Mouse (Mus musculus): Measurements from ENCODE around the gene Trhde. TPM values are rescaled to one million over a fixed set of nuclear protein-coding genes. Genes with fewer than 3 reads are reported as not detected.

The Trhde gene
- polyA plus RNA-seq, 1 experiment from 2014 or later, result 1.0 TPM

DNA sequence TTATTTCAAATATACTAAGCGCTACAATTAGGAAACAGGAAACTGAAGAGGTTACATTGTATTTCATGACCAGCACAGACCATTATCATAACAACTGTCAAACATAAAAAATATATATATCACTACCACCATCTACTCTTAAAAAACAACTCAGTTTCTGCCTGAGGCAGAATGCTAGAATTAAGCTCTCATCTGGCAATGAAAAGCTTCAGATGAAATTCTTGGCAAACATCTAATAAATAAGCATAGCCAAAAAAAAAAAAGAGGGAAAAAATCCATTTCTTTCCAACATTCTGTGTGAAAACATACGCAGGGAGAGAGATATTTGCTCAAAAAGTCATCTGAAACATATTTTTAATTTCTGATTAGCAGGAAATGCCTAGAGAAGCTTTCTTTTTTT, 67.0 kb downstream of the Trhde start:
- no peaks in the 10 kb centered on the region for H3K36me3 ChIP-seq
- H3K27me3 ChIP-seq, result no peaks in the 10 kb centered on the region
- no peak overlapping the region for H3K4me3 ChIP-seq (replicated peaks)
- no peak overlapping the region for H3K4me2 ChIP-seq (replicated peaks)
- no peaks in the 10 kb centered on the region for H3K9me3 ChIP-seq (replicated peaks)
- WGBS, result 70% methylated on average over 2 of the region's 2 CpGs
- peaks cover 4% of the 10 kb centered on the region; the same call in 1 of the 2 replicates for H3K4me1 ChIP-seq
- ATAC-seq (ENCODE audit: insufficient number of reproducible peaks, low FRiP score, low TSS enrichment, low read depth), result no peak
- no peak overlapping the region for H3K27ac ChIP-seq (replicated peaks)
- H3K9ac ChIP-seq, result no peak overlapping the region

DNA sequence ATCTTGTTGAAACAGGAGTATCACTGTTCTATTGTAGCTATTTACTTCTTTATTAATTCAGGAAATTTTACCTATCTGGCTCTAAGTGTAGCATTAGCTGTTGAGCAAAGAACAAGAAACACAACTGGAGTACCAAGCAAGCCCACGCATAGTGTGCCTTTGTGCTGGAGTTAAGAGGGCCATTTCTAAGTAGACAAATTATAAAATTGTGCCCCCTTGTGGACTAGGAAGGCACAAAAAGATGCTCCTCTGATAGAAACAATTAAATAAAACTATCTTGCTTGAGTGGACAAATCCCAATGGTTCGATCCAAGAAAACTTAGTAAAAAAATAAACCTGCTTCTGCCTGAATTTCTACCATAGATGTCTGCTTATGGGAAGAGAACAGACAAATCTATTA, 76.5 kb downstream of the Trhde start:
- Histone ChIP-seq H3K9ac (no peak overlapping the region), H3K4me1 (no peaks in the 10 kb centered on the region), H3K36me3 (no peaks in the 10 kb centered on the region), H3K4me2 (replicated peaks) (no peak overlapping the region), H3K4me3 (replicated peaks) (no peak overlapping the region), H3K27ac (replicated peaks) (no peak overlapping the region), H3K9me3 (replicated peaks) (no peaks in the 10 kb centered on the region), H3K27me3 (no peaks in the 10 kb centered on the region)
- 79% methylated on average over 2 of the region's 2 CpGs for WGBS
- no peak for ATAC-seq (ENCODE audit: insufficient number of reproducible peaks, low FRiP score, low TSS enrichment, low read depth)

DNA sequence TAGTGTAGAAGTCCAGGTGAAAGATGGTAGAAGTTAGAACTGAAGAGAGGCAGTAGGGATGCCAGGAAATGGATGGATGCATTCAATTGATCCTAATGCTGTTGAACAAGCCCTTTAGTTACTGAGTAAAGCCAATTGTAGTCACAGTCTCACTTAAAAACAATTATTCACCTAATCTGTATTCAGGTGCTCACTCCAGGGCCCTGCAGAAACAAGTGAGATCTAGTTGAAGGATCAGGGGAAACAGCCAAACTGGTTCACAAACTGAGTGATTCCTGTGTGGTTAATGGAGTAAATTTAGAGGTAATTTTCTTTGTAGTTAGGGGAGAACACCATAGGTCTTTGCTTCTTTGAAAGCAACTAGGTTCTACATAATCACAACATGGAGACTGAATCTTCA, 100.3 kb downstream of the Trhde start:
- H3K4me1 ChIP-seq, result no peaks in the 10 kb centered on the region
- no peaks in the 10 kb centered on the region for H3K36me3 ChIP-seq
- no peak overlapping the region for H3K27ac ChIP-seq (replicated peaks)
- H3K9me3 ChIP-seq (replicated peaks), result no peaks in the 10 kb centered on the region
- H3K4me2 ChIP-seq (replicated peaks), result no peak overlapping the region
- H3K9ac ChIP-seq, result no peak overlapping the region
- no peaks in the 10 kb centered on the region for H3K27me3 ChIP-seq
- no peak overlapping the region for H3K4me3 ChIP-seq (replicated peaks)
- ATAC-seq (ENCODE audit: insufficient number of reproducible peaks, low FRiP score, low TSS enrichment, low read depth), result no peak

DNA sequence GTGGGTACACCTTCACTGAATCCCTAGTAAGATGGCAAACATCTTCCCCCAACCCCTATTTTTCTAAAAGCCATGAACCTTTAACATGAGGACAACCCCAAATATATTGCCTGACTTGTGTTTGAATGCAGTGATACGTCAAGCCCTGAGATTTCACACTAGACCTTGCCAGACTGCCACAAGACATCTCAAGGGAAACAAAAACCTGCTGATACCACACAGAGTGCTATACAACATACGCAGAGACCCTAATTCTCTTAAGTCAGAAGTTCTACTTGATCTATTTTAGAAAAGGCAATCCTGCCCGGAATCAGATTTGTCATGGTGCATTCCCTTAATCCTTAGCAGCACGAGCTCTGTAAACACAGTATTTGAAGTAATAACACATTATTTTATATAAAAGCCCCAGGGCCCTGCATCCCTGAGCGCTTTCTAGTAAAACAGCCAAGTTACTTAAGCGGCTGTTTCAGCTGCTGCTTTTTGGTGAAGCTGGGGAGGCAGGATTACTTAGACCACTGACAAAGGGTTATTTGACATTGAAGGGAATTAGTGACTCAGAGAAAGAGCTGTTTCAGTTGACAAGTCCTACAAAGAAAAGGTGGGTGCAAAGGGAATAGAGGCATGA, 130.2 kb downstream of the Trhde start:
- 18% methylated on average over 6 of the region's 6 CpGs for WGBS
- no peak for ATAC-seq (ENCODE audit: insufficient number of reproducible peaks, low FRiP score, low TSS enrichment, low read depth)
- no peak overlapping the region for H3K4me2 ChIP-seq (replicated peaks)
- H3K36me3 ChIP-seq, result no peaks in the 10 kb centered on the region
- H3K4me3 ChIP-seq (replicated peaks), result no peak overlapping the region
- H3K27me3 ChIP-seq, result no peaks in the 10 kb centered on the region
- H3K9me3 ChIP-seq (replicated peaks), result no peaks in the 10 kb centered on the region
- no peak overlapping the region for H3K9ac ChIP-seq
- 0 out of 2 replicates have a peak, but pooled peaks cover 7% of the 10 kb centered on the region for H3K4me1 ChIP-seq
- H3K27ac ChIP-seq (replicated peaks), result no peak overlapping the region

DNA sequence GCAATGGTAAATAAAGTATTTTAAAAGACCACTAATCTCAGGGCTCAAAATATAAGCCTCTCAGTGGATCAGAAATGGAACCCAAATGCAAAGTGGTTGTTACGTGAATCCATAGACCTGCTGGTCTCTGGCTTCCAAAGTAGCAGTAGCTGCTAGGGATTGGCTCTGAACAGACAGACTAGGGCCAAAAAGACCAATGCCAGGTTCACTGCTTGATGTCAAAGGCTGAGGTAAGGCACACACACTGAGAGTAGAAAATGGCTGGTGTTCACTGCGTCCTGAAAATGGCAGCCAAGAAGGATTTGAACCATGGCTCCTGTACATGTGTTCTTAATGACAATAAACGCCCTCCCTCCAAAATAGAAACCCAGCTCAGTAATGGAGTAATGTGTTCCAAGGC, 209.1 kb downstream of the Trhde start:
- Histone ChIP-seq H3K27me3 (no peaks in the 10 kb centered on the region), H3K4me3 (replicated peaks) (no peak overlapping the region), H3K9me3 (replicated peaks) (no peaks in the 10 kb centered on the region), H3K4me2 (replicated peaks) (no peak overlapping the region), H3K27ac (replicated peaks) (no peak overlapping the region), H3K9ac (no peak overlapping the region), H3K4me1 (no peaks in the 10 kb centered on the region), H3K36me3 (no peaks in the 10 kb centered on the region)
- ATAC-seq (ENCODE audit: insufficient number of reproducible peaks, low FRiP score, low TSS enrichment, low read depth), result no peak
- WGBS, result 68% methylated on average over 3 of the region's 3 CpGs

DNA sequence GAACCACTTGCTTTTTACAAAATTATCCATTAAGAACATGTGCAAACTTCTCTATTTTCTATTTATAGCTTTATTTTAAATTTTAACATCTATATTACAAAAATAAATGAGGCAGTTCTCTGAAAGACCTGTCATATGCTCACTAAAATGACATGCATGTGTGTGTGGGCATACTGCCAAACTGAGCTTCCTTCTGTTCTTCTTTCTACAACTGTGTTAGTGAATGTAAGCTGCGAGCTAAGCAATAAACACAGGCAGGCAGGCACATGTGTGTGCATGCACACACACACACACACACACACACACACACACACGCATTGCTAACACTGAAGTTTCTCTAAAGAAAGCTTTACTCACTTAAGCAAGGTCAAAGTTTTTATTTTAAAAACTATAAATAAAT, 223.2 kb downstream of the Trhde start:
- Histone ChIP-seq H3K27ac (replicated peaks) (no peak overlapping the region), H3K4me1 (no peaks in the 10 kb centered on the region)
- 48% methylated on average over 2 of the region's 2 CpGs for WGBS

DNA sequence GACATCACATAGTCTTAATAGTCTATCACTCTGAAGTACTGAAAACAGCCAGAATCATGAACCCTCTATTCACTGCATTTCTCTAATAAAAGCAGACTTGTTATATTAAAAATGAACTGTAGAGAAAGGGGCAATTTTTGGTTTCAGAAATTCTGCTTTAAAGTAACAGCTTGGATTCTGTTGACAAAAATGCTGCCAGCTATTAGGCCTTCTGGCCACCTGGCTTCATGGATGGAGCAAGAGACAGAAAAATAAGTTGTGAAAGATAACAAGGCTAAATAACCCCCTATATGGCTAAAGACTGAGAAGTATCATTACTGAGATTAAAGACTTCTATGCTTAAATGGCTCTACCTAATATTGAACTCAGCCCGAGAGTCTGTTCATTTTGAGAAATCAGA, 234.2 kb downstream of the Trhde start:
- Histone ChIP-seq H3K4me3 (replicated peaks) (no peak overlapping the region), H3K4me2 (replicated peaks) (no peak overlapping the region), H3K9me3 (replicated peaks) (no peaks in the 10 kb centered on the region), H3K9ac (no peak overlapping the region), H3K27me3 (no peaks in the 10 kb centered on the region), H3K36me3 (no peaks in the 10 kb centered on the region), H3K27ac (replicated peaks) (no peak overlapping the region), H3K4me1 (no peaks in the 10 kb centered on the region)
- ATAC-seq (ENCODE audit: insufficient number of reproducible peaks, low FRiP score, low TSS enrichment, low read depth), result no peak
- 86% methylated on average over 1 of the region's 1 CpGs for WGBS

More for the DNA sequence above, 223.2 kb downstream of the Trhde start:
- H3K36me3 ChIP-seq, result no peaks in the 10 kb centered on the region
- ATAC-seq (ENCODE audit: insufficient number of reproducible peaks, low FRiP score, low TSS enrichment, low read depth), result no peak
- H3K9ac ChIP-seq, result no peak overlapping the region
- no peak overlapping the region for H3K4me3 ChIP-seq (replicated peaks)
- no peak overlapping the region for H3K4me2 ChIP-seq (replicated peaks)
- no peaks in the 10 kb centered on the region for H3K9me3 ChIP-seq (replicated peaks)
- H3K27me3 ChIP-seq, result no peaks in the 10 kb centered on the region

DNA sequence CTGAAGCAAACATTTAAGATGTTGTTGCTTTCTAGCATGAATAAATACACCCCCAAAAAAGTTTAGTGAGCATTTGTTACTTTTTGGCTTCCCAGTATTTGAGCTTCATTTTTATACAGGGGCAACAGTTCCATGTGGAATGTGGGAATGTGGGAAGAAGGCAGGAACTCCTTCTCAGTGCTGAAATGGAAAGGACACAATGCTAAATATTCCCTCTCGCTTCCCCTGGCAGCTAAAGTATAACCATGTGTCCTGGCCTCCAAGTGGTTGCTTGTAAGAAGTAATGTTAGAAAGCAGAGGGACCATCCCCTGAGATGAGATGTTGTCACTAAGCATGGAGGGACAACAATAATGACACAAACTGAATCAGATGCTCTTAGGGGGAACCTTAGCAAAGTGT, 292.9 kb downstream of the Trhde start:
- H3K27me3 ChIP-seq, result no peaks in the 10 kb centered on the region
- H3K9me3 ChIP-seq (replicated peaks), result no peaks in the 10 kb centered on the region
- WGBS, result 43% methylated on average over 1 of the region's 1 CpGs
- no peak overlapping the region for H3K27ac ChIP-seq (replicated peaks)
- ATAC-seq (ENCODE audit: insufficient number of reproducible peaks, low FRiP score, low TSS enrichment, low read depth), result no peak
- H3K4me3 ChIP-seq (replicated peaks), result no peak overlapping the region
- no peak overlapping the region for H3K4me2 ChIP-seq (replicated peaks)
- H3K4me1 ChIP-seq, result no peaks in the 10 kb centered on the region
- no peaks in the 10 kb centered on the region for H3K36me3 ChIP-seq
- no peak overlapping the region for H3K9ac ChIP-seq

DNA sequence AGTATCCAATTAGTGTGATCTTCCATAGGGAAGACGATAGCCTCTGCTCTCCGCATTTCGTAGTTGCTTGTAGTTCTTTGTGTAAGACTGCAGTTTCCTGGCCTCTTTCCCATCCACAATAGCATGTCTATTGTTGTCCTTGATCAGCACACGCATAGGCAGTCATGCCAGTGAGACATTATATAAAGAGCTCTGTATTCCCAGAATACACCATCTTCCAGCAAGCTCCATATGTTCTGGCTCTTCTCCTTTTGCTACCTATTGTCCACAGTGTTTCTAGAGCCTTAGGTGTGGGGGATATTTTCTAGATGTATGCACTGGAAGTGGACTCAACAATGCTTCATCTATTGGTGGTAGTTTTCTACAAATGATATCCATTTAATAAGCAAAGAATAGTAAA, 313.3 kb downstream of the Trhde start:
- H3K27me3 ChIP-seq, result no peaks in the 10 kb centered on the region
- no peak overlapping the region for H3K4me3 ChIP-seq (replicated peaks)
- no peak for ATAC-seq (ENCODE audit: insufficient number of reproducible peaks, low FRiP score, low TSS enrichment, low read depth)
- no peak overlapping the region for H3K9ac ChIP-seq
- no peak overlapping the region for H3K27ac ChIP-seq (replicated peaks)
- no peaks in the 10 kb centered on the region for H3K36me3 ChIP-seq
- WGBS, result 81% methylated on average over 4 of the region's 4 CpGs
- no peaks in the 10 kb centered on the region for H3K9me3 ChIP-seq (replicated peaks)
- no peaks in the 10 kb centered on the region for H3K4me1 ChIP-seq
- no peak overlapping the region for H3K4me2 ChIP-seq (replicated peaks)

DNA sequence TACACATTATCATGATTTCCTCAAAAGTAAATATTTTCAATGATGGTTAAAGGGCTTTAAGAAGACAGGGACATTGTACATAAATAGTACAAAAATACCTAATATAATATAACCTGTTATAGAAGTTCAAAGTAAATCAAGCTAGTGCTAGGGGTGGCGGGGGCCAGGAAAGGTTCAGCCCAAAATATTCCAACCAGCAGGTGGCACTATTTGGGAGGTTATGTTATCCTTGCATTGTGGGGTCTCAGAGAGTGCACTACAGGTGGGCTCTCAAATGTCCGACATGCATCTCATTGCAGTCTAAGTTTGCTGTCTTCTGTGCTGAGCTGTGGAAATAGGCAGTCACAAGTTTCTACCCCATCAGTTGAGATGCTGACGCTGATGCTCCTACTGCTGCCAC, 346.5 kb downstream of the Trhde start:
- H3K36me3 ChIP-seq, result no peaks in the 10 kb centered on the region
- no peaks in the 10 kb centered on the region for H3K4me1 ChIP-seq
- no peak overlapping the region for H3K27ac ChIP-seq (replicated peaks)
- H3K27me3 ChIP-seq, result no peaks in the 10 kb centered on the region
- H3K4me2 ChIP-seq (replicated peaks), result no peak overlapping the region
- WGBS, result 71% methylated on average over 3 of the region's 3 CpGs
- no peak overlapping the region for H3K9ac ChIP-seq
- H3K4me3 ChIP-seq (replicated peaks), result no peak overlapping the region
- no peak for ATAC-seq (ENCODE audit: insufficient number of reproducible peaks, low FRiP score, low TSS enrichment, low read depth)
- no peaks in the 10 kb centered on the region for H3K9me3 ChIP-seq (replicated peaks)

DNA sequence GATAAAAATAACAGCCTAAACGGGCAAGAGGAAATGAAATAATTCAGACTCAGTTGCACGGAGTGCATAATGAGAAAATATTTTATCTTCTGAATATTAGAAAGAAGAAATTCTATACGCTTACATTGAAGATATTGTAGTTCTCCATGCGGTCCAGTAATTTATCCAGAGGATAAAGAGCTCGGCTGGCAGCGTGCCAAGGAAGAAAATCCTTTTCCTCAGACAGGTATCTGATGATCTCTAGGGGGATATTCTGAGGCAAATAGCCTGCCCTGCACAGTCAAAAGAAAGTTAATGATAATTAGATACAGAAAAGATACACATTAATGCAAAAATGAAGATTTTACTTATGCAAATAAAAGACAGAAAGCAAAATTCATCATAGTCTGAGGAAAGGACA, 354.0 kb downstream of the Trhde start:
- 53% methylated on average over 6 of the region's 6 CpGs for WGBS
- Histone ChIP-seq H3K4me3 (replicated peaks) (no peak overlapping the region), H3K36me3 (no peaks in the 10 kb centered on the region), H3K4me1 (no peaks in the 10 kb centered on the region), H3K9me3 (replicated peaks) (no peaks in the 10 kb centered on the region), H3K9ac (no peak overlapping the region), H3K27me3 (no peaks in the 10 kb centered on the region), H3K27ac (replicated peaks) (no peak overlapping the region), H3K4me2 (replicated peaks) (no peak overlapping the region)
- ATAC-seq (ENCODE audit: insufficient number of reproducible peaks, low FRiP score, low TSS enrichment, low read depth), result no peak

DNA sequence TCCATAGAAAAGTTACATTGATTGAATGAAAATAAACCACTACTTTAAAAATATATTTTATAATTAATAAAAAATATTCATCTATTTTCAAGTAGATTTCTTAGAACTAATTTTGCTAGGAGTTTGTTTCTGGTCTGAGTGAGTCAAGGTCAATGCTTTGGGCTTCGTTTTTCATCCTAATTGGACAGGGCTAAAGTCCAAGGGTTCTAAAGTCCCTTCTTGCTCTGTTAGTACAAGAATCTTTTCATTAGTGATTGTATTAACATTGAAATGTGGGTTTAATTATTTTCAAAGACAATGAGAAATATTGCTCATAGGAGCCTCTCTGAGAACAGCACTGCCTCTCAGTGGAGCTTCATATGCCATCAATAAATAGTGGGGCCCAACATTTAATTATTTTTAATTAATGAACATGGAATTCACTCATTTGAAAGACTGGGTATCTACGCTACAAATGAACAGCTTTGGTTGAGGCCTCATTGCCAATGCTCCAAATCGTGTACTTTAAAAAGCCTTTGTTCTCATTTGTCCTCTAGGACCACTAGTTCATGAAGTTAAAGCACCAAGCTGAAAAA, 383.1 kb downstream of the Trhde start:
- H3K4me2 ChIP-seq (replicated peaks), result no peak overlapping the region
- no peak overlapping the region for H3K9ac ChIP-seq
- no peak overlapping the region for H3K27ac ChIP-seq (replicated peaks)
- no peaks in the 10 kb centered on the region for H3K36me3 ChIP-seq
- 67% methylated on average over 3 of the region's 3 CpGs for WGBS
- H3K4me3 ChIP-seq (replicated peaks), result no peak overlapping the region
- no peaks in the 10 kb centered on the region for H3K9me3 ChIP-seq (replicated peaks)
- ATAC-seq (ENCODE audit: insufficient number of reproducible peaks, low FRiP score, low TSS enrichment, low read depth), result no peak
- no peaks in the 10 kb centered on the region for H3K4me1 ChIP-seq
- H3K27me3 ChIP-seq, result no peaks in the 10 kb centered on the region

Measured in embryonic facial prominence, embryonic 15.5 days (tissue).